Mouse (Mus musculus) C2C12 (cell line): ENCODE results near the gene Pbp2. TPM values are rescaled to one million over a fixed set of nuclear protein-coding genes. Genes with fewer than 3 reads are reported as not detected.

Source experiments
- H3K27me3 ChIP-seq: one replicate; pipeline ENCODE4 v1.6.1; 2011; ENCODE audit not compliant: control insufficient read depth, insufficient read depth, insufficient read length
- H3K36me3 ChIP-seq: one replicate; pipeline ENCODE4 v1.6.1; 2011; ENCODE audit not compliant: control insufficient read depth, insufficient read depth
- H3K4me3 ChIP-seq: one replicate; pipeline ENCODE4 v1.5.1; 2011; ENCODE audit warnings: mild to moderate bottlenecking, control low read depth; ENCODE audit not compliant: poor library complexity, insufficient read depth, severe bottlenecking
- H3K79me2 ChIP-seq: one replicate; pipeline ENCODE4 v1.6.1; 2011; ENCODE audit not compliant: control insufficient read depth, insufficient read depth
- H3K79me3 ChIP-seq: one replicate; pipeline ENCODE4 v1.6.1; 2011; ENCODE audit warnings: low read depth, control low read depth
- H3ac ChIP-seq: one replicate; pipeline ENCODE3; 2011; ENCODE audit warnings: low read depth; ENCODE audit not compliant: control insufficient read depth, insufficient read length
- CEBPB ChIP-seq: IDR thresholded peaks from one replicate; pipeline ENCODE4 v1.6.1; 2011; ENCODE audit warnings: low read depth, mild to moderate bottlenecking, control low read depth, moderate library complexity
- CTCF ChIP-seq: IDR thresholded peaks from one replicate; pipeline ENCODE4 v1.5.1; 2011; ENCODE audit not compliant: control insufficient read depth, insufficient read depth, insufficient read length
- FOSL1 ChIP-seq: IDR thresholded peaks from one replicate; pipeline ENCODE4 v1.8.0; 2011; ENCODE audit warnings: mild to moderate bottlenecking, low read length; ENCODE audit not compliant: poor library complexity, insufficient read depth, severe bottlenecking
- MAX ChIP-seq: IDR thresholded peaks from one replicate; pipeline ENCODE4 v1.6.1; 2011; ENCODE audit warnings: mild to moderate bottlenecking, control low read depth
- MYOD1 ChIP-seq: IDR thresholded peaks from one replicate; pipeline ENCODE4 v1.6.1; 2011; ENCODE audit warnings: low read depth; ENCODE audit not compliant: control insufficient read depth, insufficient read length
- MYOG ChIP-seq: IDR thresholded peaks from one replicate; pipeline ENCODE4 v1.6.1; 2011; ENCODE audit not compliant: control insufficient read depth, insufficient read length; ENCODE audit errors: extremely low read depth
- USF1 ChIP-seq: IDR thresholded peaks from one replicate; pipeline ENCODE4 v1.6.1; 2011; ENCODE audit warnings: low read depth, mild to moderate bottlenecking, control low read depth, moderate library complexity
- polyA plus RNA-seq: library from polyadenylated mRNA; unstranded; fragments of >200 nt; fragmentation: generic; extraction: Trizol; gene quantifications from one replicate; pipeline ENCODE4 v1.2.1, GENCODE M21; 2012; ENCODE audit warnings: missing spikeins

Pbp2 gene
- polyA plus RNA-seq, 1 experiment, result 0.41 TPM

- Histone ChIP-seq H3K79me2 (no peaks in the 10 kb centered on the region), H3K27me3 (no peaks in the 10 kb centered on the region), H3K79me3 (no peaks in the 10 kb centered on the region), H3ac (no peak overlapping the region), H3K36me3 (no peaks in the 10 kb centered on the region), H3K4me3 (no peak overlapping the region)
- TF ChIP-seq CEBPB (no peak), MYOG (no peak), MYOD1 (no peak), CTCF (no peak), FOSL1 (no peak), USF1 (no peak), MAX (no peak)
These were observed 12.6 kb downstream of the Pbp2 start for GRCm38 (mm10) chr6:135297570-135297969.

GRCm38 (mm10) chr6:135296267-135296666, 13.9 kb downstream of the Pbp2 start:
- no peak overlapping the region for H3ac ChIP-seq
- no peaks in the 10 kb centered on the region for H3K79me3 ChIP-seq
- H3K4me3 ChIP-seq, result no peak overlapping the region
- no peaks in the 10 kb centered on the region for H3K36me3 ChIP-seq
- TF ChIP-seq CEBPB (no peak), MAX (no peak), USF1 (no peak), MYOD1 (no peak), FOSL1 (no peak), MYOG (no peak), CTCF (no peak)
- no peaks in the 10 kb centered on the region for H3K27me3 ChIP-seq
- H3K79me2 ChIP-seq, result no peaks in the 10 kb centered on the region

DNA sequence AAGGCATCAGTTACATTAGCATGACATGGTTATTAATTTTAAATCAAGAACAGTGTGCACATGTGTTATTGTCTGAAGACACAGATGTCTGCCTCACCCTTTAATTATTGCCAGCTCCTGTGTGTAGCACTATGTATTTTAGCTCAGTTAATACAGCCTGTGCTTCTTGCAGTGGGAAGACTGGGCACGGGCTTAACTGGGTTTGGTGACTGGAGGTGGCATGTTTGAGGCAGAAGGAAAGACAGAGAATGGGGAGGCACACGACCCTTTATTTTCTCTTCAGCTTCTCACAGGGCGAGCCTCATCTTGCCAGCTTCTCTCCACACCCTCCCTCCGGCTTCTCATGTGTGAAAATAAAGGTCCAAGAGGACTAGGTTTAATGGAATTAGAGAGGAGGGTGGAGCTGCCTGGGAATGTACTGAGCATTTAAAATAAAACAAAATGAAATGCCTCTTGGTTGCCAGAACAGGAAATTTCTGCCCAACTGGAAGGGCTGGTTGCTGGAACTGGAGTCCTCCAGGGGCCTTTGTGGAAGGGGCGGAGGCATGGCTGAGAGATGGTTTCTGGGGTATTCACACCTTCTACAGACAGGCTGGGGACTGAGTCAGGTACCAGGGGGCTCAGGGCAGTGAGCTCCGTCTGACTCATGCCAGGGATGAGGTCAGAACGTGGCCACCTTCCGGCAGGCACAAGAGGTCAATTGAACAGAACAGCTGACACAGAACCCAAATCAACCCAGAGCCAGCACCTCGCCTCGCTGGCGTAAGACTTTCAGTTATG, 14.9 kb downstream of the Pbp2 start:
- Histone ChIP-seq H3K27me3 (no peaks in the 10 kb centered on the region), H3ac (peak overlapping the region; percentile 37), H3K4me3 (no peak overlapping the region), H3K36me3 (no peaks in the 10 kb centered on the region), H3K79me2 (no peaks in the 10 kb centered on the region), H3K79me3 (no peaks in the 10 kb centered on the region)
- peak; percentile 74 for TF ChIP-seq FOSL1
- no peak for TF ChIP-seq MYOG
- TF ChIP-seq MYOD1, result peak; percentile 94
- TF ChIP-seq MAX, result peak; percentile 85

GRCm38 (mm10) chr6:135294150-135294549, 16.1 kb downstream of the Pbp2 start:
- H3K36me3 ChIP-seq, result no peaks in the 10 kb centered on the region
- H3K4me3 ChIP-seq, result no peak overlapping the region
- no peak for TF ChIP-seq CTCF
- TF ChIP-seq CEBPB, result no peak
- no peak for TF ChIP-seq MYOD1
- TF ChIP-seq USF1, result no peak
- no peak for TF ChIP-seq MAX
- TF ChIP-seq MYOG, result no peak
- no peak for TF ChIP-seq FOSL1
- no peak overlapping the region for H3ac ChIP-seq
- H3K79me2 ChIP-seq, result no peaks in the 10 kb centered on the region
- no peaks in the 10 kb centered on the region for H3K27me3 ChIP-seq
- H3K79me3 ChIP-seq, result no peaks in the 10 kb centered on the region

- no peaks in the 10 kb centered on the region for H3K27me3 ChIP-seq
- no peak overlapping the region for H3ac ChIP-seq
- no peaks in the 10 kb centered on the region for H3K79me3 ChIP-seq
- no peaks in the 10 kb centered on the region for H3K36me3 ChIP-seq
- H3K4me3 ChIP-seq, result no peak overlapping the region
- TF ChIP-seq MYOG (no peak), CTCF (no peak), CEBPB (no peak)
- no peaks in the 10 kb centered on the region for H3K79me2 ChIP-seq
These were observed 17.8 kb downstream of the Pbp2 start for GRCm38 (mm10) chr6:135292391-135292790.

- Histone ChIP-seq H3K4me3 (no peak overlapping the region), H3K36me3 (no peaks in the 10 kb centered on the region), H3ac (no peak overlapping the region), H3K79me3 (no peaks in the 10 kb centered on the region), H3K79me2 (no peaks in the 10 kb centered on the region), H3K27me3 (no peaks in the 10 kb centered on the region)
- no peak for TF ChIP-seq MAX
- no peak for TF ChIP-seq CEBPB
- no peak for TF ChIP-seq MYOG
- TF ChIP-seq FOSL1, result no peak
- no peak for TF ChIP-seq USF1
- no peak for TF ChIP-seq CTCF
- TF ChIP-seq MYOD1, result no peak
These were observed 30.3 kb downstream of the Pbp2 start for GRCm38 (mm10) chr6:135279856-135280255.
